Mouse (Mus musculus) liver, embryonic 14.5 days (tissue): ENCODE data around the gene Pde4b. TPM values are rescaled to one million over a fixed set of nuclear protein-coding genes. Genes with fewer than 3 reads are reported as not detected.

ENCODE experiments used
- ATAC-seq: fragments of 200-750 bp; cut with Nextera tagmentation; 2 replicates; pipeline ENCODE4 v1.8.0; 2017; ENCODE audit warnings: moderate number of reproducible peaks, mild to moderate bottlenecking, moderate library complexity; ENCODE audit not compliant: insufficient read depth
- DNase-seq, 3 experiments: peaks; one replicate each; pipeline ENCODE4 v3.0.0-alpha.2; 2012 to 2013; ENCODE audit warnings: low read depth in 3 of 3, low spot score in 3 of 3
- H3K27ac ChIP-seq: fragments of 300-500 bp; sonication (generic); 2 replicates; pipeline ENCODE4 v1.5.1; 2014; ENCODE audit warnings: moderate library complexity, mild to moderate bottlenecking, control low read depth, inconsistent platforms
- H3K27me3 ChIP-seq: fragments of 300-500 bp; sonication (generic); 2 replicates; pipeline ENCODE4 v1.6.1; 2014; ENCODE audit warnings: mild to moderate bottlenecking, low read length, moderate library complexity; ENCODE audit not compliant: control insufficient read depth, insufficient read depth
- H3K36me3 ChIP-seq: fragments of 300-500 bp; sonication (generic); replicated peaks from 2 replicates; pipeline ENCODE4 v1.6.1; 2014; ENCODE audit warnings: low read depth; ENCODE audit not compliant: control insufficient read depth, insufficient read depth
- H3K4me1 ChIP-seq, 2 experiments: fragments of 200-500 bp in 1 of 2; fragments of 300-500 bp in 1 of 2; sonication (generic) in 1 of 2; replicated peaks; 2 replicates each; pipeline ENCODE4 v1.6.1; 2012 to 2014; ENCODE audit warnings: antibody characterized with exemption in 1 of 2, inconsistent platforms in 1 of 2, low read length in 1 of 2; ENCODE audit not compliant: control insufficient read depth in 2 of 2, insufficient read depth in 2 of 2
- H3K4me2 ChIP-seq: fragments of 300-500 bp; sonication (generic); 2 replicates; pipeline ENCODE4 v1.6.1; 2014; ENCODE audit warnings: low read depth, mild to moderate bottlenecking, control low read depth, moderate library complexity
- H3K4me3 ChIP-seq, 2 experiments: fragments of 200-500 bp in 1 of 2; fragments of 300-500 bp in 1 of 2; sonication (generic) in 1 of 2; 2 replicates each; pipeline ENCODE4 v1.5.1; 2012 to 2014; ENCODE audit warnings: low read depth in 2 of 2, low read length in 2 of 2, mild to moderate bottlenecking in 2 of 2, control low read depth in 1 of 2, inconsistent platforms in 1 of 2, moderate library complexity in 1 of 2; ENCODE audit not compliant: insufficient read depth in 1 of 2
- H3K9ac ChIP-seq: fragments of 300-500 bp; sonication (generic); replicated peaks from 2 replicates; pipeline ENCODE4 v1.6.1; 2014; ENCODE audit warnings: mild to moderate bottlenecking, control low read depth, moderate library complexity
- H3K9me3 ChIP-seq: fragments of 300-500 bp; sonication (generic); 2 replicates; pipeline ENCODE4 v1.6.1; 2016; ENCODE audit warnings: low read length, mixed read lengths; ENCODE audit not compliant: control insufficient read depth
- CTCF ChIP-seq: IDR thresholded peaks from 2 replicates; pipeline ENCODE4 v1.5.1; 2016; ENCODE audit warnings: antibody characterized with exemption, low read depth, control low read depth
- EP300 ChIP-seq: IDR thresholded peaks from 2 replicates; pipeline ENCODE4 v1.6.1; 2016; ENCODE audit warnings: antibody characterized with exemption, low read depth
- WGBS: fragments of 180-500 bp; shearing (Covaris S2); extraction: QIAGEN DNeasy Blood & Tissue Kit; methylation state at CpG from one replicate; pipeline ENCODE4 v1.1.7; 2014; ENCODE audit not compliant: insufficient replicate concordance; 5-methylcytosine and 5-hydroxymethylcytosine counted together
- polyA plus RNA-seq, 2 experiments: library from polyadenylated mRNA; depleted of rRNA in 1 of 2; stranded (reverse) in 1 of 2; unstranded in 1 of 2; fragments of >200 nt; fragmentation: Nextera tagmentation in 1 of 2; extraction: Ambion mirVana in 1 of 2; gene quantifications; 2 replicates each; pipeline versions ENCODE4 v1.2.1 to v1.2.3; 2012 to 2014

Gene Pde4b
- polyA plus RNA-seq, 2 experiments = 1.5 to 2.3 TPM

DNA sequence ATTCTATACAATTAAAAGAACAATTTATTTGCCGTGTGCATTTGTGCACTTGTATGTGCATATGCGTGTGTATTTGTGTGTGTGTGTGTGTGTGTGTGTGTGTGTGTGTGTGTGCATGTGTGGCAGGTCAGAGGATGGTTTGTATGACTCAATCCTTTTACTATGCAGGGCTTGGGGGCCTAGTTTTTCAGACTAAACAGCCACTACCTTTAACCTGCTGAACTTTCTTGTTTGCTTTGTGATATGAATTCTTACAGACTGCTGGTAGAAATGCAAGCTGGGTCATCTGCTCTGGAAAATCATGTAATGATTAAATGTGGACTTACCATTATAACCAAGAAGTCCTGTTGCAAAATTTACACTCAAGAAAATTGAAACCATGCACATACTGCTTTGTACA lies 18.0 kb upstream of the Pde4b start:
- no peak overlapping the region for H3K27ac ChIP-seq
- H3K9me3 ChIP-seq = no peaks in the 10 kb centered on the region
- 66% methylated on average over 2 of the region's 2 CpGs for WGBS
- no peak overlapping the region for H3K4me2 ChIP-seq
- no peak overlapping the region for H3K9ac ChIP-seq
- H3K36me3 ChIP-seq = no peaks in the 10 kb centered on the region
- DNase-seq = no peak
- no peak overlapping the region for H3K4me3 ChIP-seq
- H3K4me1 ChIP-seq = no peaks in the 10 kb centered on the region
- no peaks in the 10 kb centered on the region for H3K27me3 ChIP-seq
- no peak for TF ChIP-seq EP300
- TF ChIP-seq CTCF = no peak
- ATAC-seq = no peak

DNA sequence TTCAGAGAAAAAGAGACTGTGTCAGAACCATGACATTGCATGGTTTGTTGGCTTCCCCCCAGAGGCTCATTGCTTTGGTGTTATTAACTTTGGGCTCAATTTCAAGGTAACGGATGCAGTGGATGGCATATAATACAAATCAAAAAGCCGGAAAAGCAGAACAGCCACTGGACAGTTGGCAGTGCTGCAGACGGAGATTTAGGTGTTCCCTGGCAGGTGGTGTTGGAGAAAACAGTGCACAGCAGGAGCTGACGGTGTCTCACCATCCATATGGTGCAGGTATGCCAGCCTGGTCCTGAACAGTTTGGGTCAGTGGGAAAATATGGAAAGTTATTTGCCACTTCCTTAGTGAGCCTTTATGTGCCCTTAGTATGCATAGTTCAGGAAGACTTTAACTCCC lies 1.0 kb upstream of the Pde4b start:
- DNase-seq (no peak), ATAC-seq (no peak)
- Histone ChIP-seq H3K4me1 (no peaks in the 10 kb centered on the region), H3K4me3 (no peak overlapping the region), H3K27ac (no peak overlapping the region), H3K4me2 (no peak overlapping the region), H3K9ac (no peak overlapping the region), H3K36me3 (no peaks in the 10 kb centered on the region), H3K27me3 (peaks cover 17% of the 10 kb centered on the region), H3K9me3 (no peaks in the 10 kb centered on the region)
- 57% methylated on average over 4 of the region's 4 CpGs for WGBS
- TF ChIP-seq CTCF = no peak
- no peak for TF ChIP-seq EP300

DNA sequence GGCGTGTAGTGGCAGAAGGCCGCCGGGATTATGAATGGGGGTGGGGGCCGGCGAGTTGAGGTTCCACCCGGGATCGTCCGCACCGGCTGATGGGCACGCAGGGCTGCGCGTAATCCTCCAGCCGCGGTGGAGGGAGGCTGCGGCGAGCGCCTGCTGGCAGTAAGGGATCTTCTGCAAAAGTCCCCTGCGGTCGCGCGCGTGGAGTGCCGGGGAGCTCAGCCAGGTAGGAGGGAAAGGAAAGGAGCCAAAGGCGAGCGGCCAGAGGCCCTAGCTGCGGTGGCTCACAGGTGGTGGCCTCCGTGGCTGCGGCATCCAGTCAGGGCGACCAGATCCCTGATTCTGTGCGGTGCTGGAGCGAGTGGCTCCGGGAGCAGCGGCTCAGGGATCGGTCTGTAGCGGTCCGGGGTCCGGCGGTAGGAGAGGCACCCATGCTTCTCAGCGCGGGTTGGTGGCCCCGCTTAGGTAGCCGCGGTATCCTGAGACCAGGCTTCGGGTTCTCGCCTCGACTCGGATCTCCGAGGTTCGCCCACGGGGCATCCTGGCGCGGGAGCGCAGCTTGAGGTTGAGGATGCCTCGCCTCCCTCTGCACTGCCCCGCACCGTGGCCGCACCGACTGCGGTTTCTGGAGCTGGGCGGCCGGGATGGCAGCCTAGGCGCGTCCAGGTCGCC lies 357 bp downstream of the Pde4b start:
- Histone ChIP-seq H3K4me3 (peak overlapping the region; percentile 37 to 44), H3K4me2 (peak overlapping the region; percentile 47), H3K9ac (no peak overlapping the region), H3K9me3 (no peaks in the 10 kb centered on the region), H3K27me3 (peaks cover 17% of the 10 kb centered on the region), H3K4me1 (no peaks in the 10 kb centered on the region), H3K27ac (no peak overlapping the region), H3K36me3 (no peaks in the 10 kb centered on the region)
- TF ChIP-seq EP300 = no peak
- TF ChIP-seq CTCF = no peak
- DNase-seq (no peak), ATAC-seq (no peak)
- 1% methylated on average over 64 of the region's 64 CpGs for WGBS

DNA sequence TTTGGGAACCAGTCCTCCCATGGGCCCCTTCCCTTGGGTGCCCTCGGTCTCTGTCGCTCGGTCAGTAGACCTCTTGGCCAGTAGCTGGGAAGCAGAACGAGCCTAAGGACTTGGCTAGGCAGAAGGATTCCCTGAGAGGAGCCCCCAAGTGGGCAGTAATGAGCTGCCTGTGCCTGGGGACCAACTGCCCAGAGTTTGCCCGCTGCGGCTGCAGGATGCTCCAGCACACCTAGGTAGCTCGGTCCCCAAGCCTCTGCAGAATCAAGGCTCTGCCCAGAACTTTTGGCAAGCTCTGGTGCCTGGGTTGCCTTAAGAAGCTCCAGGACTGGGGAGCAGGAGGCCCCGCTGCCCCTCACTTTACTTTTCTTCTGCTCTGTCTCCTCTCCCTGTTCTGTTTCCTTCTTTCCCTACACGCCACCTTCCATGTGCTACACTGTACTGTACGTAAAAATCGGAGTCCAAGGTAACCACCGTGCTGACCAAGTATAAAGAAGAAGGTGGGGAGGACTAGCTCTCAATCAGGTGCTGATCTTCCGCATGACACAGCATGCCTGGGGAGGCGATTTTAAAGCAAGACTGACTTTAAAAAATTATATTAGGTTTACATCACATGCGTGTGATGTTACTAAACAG lies 1.0 kb downstream of the Pde4b start:
- WGBS = 24% methylated on average over 15 of the region's 15 CpGs

DNA sequence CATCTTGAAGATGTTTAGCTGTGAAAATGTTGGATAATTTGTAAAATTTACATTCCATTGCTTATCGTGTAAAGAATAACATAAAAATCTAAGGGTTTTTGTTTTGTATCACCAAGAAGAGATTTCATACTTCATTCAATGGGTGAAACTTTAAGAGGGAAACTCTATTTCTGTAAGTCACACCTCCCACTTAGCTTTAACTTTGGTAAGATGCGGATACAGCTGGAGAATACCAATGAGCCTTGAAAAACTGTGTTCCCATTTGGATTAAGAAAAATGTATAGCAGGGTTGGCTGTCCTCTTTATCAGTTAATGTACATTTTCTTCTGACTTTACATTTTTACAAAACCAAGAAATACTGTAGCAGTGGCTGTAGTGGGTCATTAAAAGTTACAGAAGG lies 8.5 kb downstream of the Pde4b start:
- 76% methylated on average over 2 of the region's 2 CpGs for WGBS
- H3K36me3 ChIP-seq = no peaks in the 10 kb centered on the region
- H3K4me3 ChIP-seq = no peak overlapping the region
- H3K4me1 ChIP-seq = no peaks in the 10 kb centered on the region
- ATAC-seq = no peak
- H3K27me3 ChIP-seq = no peaks in the 10 kb centered on the region
- no peak overlapping the region for H3K27ac ChIP-seq
- no peak overlapping the region for H3K4me2 ChIP-seq
- no peaks in the 10 kb centered on the region for H3K9me3 ChIP-seq
- H3K9ac ChIP-seq = no peak overlapping the region
- no peak for DNase-seq
- no peak for TF ChIP-seq EP300
- no peak for TF ChIP-seq CTCF

More for the DNA sequence above, 1.0 kb downstream of the Pde4b start:
- Histone ChIP-seq H3K27me3 (peaks cover 17% of the 10 kb centered on the region), H3K9ac (no peak overlapping the region), H3K4me2 (peak overlapping the region; percentile 47), H3K36me3 (no peaks in the 10 kb centered on the region), H3K4me1 (no peaks in the 10 kb centered on the region), H3K27ac (no peak overlapping the region), H3K9me3 (no peaks in the 10 kb centered on the region), H3K4me3 (peak overlapping the region in 1 of 2 experiments; percentile 37; a peak in 1 of 4 replicates)
- ATAC-seq = no peak
- TF ChIP-seq CTCF = no peak
- TF ChIP-seq EP300 = no peak
- DNase-seq = no peak
